Mouse (Mus musculus): Measurements from ENCODE around the gene Vmn1r44.

GRCm38 (mm10) chr6:89880867-89881266, 2.6 kb upstream of the Vmn1r44 start:
- TF ChIP-seq GATA1 (IDR thresholded peaks at IDR 0.05; ENCODE audit: borderline replicate concordance, low read length) (no peak), FLI1 (IDR thresholded peaks at IDR 0.05; ENCODE audit: low read length) (no peak)

All from megakaryocyte, embryonic 14.5 days (primary cell).